Mouse (Mus musculus) monocyte, adult 2 months (primary cell): Measurements from ENCODE around the gene Slc7a14.
"Not testable (repeated sequence)": the region's sequence is repeated elsewhere in the genome, so short reads cannot be mapped to it uniquely, and the experiment has no call there.

Experiments
- DNase-seq, 2 experiments: peaks; one replicate each; pipeline ENCODE4 v3.0.0; 2022; ENCODE audit warnings: low spot score in 2 of 2, low read depth in 1 of 2

The Slc7a14 gene

DNA sequence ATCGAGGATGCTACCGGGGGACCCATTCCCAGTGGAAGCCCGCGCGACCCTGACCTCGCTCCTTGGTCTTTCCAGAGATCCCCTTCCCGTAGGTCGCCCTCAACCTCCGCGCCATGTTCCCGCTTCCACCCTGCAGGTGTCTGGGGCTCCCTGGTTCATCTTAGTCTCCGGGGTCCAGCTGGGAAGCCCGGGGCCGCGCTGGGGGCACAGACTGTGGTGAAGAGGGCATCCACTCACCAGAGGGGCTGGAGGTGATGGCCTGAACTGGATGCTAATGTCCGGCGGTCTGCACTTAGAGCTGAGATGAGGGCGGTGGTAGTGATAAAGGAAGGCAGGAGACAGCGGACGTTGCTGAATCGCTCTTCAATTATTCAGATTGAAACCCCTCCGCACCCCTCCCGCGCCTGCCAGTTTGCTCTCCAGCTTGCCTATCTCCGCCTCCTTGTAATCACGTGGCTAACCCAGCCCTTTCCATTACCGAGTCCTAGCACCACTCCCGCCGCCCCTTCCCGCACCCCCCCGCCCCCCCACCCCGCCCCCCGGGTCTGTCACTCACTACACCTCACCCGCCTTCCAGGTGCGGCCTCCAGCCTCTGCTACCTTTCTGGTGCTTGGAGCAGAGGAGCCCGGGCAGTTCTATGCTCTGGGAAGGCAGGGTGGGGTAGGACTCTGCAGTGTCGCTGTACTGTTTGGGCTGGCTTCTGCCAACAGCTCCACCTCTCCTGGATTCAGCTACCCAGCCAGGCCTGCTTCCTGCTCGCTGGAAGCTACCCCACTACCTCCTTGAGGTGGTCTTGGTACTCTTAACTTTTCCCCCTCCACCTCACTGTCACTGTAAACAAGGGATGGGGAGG lies at the start of gene Slc7a14:
Gene Slc7a14, minus strand, starts transcription at position 445 of the 854 bp plus-strand sequence.
- no peak for DNase-seq

DNA sequence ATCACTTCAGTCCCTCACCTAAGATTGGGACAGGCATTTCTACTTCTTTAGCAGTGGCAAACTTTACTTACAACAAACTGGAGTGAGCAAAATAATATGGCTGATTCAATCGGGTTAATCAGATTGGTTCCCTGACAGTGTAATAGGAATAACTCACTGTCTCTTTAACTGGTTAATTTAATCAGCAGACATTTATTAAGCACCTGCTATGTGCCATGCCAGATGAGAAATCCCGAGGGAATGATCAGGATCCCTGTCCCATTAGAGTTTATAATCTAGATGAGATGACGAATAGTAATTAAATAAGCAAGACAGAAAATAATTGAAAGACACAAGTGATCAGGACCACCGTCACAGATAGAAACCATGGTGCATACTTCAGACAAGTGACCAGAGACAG lies 36.4 kb upstream of the Slc7a14 start:
- no peak for DNase-seq

DNA sequence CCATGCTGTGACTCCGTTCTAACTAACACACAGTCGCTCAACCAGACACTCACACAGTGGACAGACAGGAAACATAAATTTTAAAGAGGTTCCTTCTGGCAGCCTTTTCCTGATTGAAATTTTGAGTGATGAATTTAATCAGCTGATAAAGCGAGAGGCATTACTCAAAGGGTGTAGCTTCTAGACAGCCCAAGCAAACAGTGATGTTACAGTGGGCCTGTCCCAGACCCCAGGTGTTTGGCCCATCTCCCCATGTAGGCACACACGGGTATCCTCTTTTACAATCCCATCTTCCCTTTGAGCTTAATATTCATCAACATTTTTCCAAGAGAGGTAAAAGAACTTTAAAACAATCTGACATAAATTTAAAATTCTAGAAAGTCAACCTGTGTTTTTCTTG lies 35.6 kb upstream of the Slc7a14 start:
- no peak for DNase-seq

DNA sequence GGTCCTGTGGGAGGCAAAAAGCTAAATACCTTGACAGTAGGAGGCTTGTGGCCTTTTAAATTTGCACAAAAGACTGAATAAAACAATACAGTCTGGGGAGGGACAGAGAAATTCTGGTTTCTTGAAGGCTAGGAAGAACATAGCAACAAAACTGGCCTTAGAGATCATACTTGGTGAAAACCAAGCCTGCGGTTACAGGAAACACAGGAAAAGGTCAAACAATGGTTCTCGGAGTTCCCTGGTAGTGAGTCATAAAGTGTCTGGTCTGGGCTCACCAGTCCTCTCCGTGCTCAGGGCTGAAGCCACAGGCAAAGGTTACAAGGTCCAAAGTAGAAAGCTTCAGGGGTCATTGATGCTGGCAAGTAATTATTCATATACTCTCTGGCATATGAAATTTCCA lies 29.1 kb upstream of the Slc7a14 start:
- DNase-seq: no peak

DNA sequence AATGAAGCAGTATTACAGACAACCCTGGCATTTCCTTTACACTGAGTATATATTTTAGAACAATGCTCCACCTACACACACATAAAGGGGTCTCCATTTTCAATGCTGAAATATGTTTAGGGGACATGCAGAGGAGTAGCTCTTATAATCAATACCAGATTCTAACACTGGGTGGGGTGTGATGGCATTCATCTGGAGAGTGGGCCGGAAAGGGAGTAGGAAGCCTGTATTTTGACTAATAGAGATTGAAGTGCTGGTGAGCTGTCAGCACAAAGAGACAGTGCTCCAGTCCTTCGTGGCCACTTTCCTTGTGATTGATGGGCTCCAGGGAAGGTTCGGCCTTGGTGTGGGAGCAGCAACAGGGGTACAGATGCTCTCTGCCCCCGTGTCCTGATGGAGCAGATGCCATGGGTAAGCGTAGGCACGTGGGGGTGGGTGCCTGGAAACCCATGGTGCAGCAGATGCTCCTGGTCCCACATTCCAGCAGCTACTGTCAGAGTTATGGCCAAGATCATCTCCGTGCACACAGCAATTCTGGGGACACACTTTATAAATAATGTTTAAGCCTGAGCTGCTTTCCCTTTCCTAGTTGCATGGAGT lies 18.2 kb upstream of the Slc7a14 start:
- DNase-seq: no peak

DNA sequence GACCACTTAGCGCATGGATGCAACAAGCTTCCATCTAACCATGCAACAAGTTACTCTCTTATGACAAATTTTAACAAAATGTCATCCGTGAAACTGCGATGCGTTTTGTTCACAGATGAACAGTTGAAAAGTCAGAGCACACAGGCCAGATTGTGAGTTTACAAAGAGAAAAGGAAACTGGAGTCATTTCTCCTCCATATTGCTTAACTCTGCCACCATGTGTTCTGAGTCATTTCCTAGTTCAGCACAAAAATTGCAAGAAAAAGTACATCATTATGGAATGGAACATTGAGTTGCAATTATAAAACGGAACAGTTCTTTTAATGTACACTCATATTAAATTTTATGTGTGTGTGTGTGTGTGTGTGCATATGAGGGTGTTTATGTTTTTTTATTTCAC lies 17.6 kb upstream of the Slc7a14 start:
- no peak for DNase-seq

DNA sequence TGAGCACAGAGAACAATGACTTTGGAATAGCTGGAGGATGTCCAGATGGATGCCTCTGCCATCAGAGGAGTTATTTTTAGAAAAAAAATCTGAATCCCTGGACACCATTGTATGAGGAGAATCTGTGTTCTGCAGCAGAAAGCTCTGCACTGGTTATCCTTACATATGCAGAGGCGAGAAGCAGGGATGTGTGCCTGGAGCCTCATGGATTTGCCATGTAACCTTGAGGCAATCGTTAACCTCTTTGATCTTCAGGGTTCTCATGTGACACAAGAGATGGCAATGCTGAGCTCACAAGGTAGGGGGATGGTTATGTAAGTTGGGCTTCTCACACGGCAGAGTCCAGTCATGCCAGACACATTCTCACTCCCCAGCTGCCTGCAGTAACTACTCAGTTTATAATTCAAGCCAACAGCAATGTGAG lies 14.1 kb upstream of the Slc7a14 start:
- no peak for DNase-seq

DNA sequence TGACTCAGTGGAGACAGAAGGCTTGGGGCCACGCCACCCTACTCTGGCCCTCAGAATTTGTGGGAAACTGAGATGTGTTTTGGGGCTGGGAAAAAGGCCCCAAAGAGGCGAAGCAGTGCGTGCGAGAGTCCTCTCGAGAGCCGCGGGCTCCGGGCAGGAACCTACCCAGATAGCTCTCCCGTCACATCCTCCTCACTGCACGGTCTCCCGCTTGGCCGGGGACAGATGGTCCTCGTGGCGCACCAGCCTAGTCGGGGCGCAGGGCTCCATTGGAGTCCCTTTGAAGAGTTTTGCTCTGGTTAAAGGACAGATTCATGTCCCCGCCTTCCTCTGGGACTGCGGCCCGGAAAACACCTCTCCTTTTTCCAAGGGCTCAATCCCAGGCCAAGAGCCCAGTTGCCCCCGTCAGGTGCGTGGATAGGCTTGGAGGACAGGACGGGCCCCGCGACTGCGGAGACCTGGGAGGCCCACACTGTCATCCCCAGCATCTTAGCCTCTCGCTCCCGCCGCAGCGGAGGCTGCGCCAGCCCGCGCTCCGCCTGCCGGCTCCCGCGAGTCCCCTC lies 726 bp downstream of the Slc7a14 start:
- no peak for DNase-seq

DNA sequence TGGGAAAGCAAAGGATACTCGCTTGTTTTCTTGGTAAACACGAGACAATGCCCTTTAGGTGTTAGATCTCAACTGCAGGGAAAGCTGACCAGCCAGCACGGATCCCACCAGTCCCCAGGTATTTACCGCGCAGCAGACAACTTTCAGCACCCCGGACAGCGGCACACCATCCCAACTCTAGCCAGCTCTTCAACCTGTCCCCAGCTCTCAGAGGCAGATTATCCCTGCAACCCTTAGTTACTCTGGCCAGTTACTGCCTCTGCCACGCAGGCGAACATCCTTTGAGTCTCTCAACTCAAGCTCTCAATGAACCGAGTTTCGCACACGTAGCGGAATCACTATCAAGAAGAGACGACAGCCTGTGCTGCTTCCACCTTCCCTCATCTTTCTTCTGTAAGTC lies 1.3 kb downstream of the Slc7a14 start:
- DNase-seq: no peak

DNA sequence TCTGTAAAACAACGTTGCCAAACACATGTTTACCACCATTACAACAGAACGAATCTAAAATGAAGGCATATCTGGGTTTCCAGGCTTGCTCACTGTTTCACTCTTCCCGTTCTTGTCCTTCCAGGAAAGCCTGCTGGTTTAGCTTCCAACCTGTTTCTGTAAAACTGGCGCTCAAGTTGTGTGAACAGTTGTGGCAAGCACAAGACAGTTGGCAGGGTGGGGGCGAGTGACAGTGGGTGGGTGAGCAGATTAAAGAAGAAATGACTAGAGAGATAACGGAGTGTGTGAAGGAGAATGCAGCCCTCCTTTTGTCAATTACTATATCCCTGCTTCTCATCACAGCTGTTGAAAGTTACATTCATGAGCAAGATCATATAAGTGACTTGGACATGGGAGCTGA lies 2.2 kb downstream of the Slc7a14 start:
- DNase-seq: no peak

DNA sequence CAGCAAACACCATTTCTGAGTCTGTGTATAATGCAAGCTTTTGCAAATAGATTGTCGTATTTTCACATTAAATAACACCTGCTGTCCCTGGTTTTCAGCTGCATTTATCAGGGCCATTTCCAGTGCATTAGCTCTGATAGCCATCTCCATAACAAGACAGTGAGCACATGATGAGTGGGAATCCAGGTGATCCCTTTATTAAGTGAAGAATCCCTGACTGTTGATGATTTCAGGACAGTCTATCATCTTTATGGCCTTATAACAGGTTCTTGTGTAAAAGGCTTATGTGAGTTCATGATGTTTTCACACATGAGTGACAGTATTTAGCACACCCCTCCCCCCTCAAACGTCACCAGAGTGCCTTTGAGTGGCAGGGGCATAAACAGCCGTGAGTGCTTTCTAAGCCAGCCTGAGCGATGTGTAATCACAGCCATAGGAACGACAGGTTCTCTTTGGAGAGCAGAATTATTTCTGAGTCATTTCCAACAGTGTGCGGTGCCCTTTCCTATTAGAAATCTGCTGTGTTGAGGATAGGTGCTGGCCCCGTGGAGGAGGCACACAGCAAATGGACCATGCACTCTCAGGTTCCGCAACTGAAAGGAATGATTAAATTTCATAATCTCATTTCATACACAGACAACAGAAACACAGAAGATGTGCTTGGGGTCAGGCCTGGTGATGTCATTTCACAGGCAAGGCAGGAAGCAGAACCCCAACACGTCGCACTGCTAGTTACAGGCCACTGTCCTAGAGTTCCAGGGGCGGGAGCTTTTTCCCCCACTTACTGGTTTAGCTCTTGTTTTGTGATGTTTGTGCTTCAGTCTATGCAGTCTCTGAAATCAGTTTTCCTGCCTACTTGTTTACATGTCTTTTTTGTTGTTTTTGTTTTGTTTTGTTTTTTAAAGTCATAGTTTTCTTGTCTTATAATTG lies 18.2 kb downstream of the Slc7a14 start:
- DNase-seq: no peak

DNA sequence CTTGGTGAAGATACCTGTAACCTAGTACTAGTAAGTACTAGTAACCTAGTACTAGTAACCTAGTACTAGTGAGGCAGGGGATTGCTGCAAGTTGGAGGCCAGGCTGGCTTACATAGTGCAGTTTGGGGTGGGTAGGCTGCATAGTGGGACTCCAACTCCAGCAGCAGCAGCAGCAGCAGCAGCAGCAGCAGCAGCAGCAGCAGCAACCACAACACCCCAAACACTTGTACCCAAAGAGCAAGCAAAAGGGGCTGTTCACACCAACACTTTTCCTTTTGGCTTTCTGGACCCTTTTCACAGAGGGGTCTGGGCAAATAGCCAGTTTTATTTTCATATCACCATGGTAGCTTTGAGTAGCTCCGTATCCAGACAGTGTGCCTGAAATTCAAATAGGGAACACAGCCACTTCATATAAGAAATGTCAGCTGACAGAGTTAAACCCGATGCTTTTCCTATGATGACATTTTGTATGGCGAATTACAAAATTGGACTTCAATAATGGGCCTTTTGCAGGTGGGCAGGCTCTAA lies 22.7 kb downstream of the Slc7a14 start:
- DNase-seq: no peak

DNA sequence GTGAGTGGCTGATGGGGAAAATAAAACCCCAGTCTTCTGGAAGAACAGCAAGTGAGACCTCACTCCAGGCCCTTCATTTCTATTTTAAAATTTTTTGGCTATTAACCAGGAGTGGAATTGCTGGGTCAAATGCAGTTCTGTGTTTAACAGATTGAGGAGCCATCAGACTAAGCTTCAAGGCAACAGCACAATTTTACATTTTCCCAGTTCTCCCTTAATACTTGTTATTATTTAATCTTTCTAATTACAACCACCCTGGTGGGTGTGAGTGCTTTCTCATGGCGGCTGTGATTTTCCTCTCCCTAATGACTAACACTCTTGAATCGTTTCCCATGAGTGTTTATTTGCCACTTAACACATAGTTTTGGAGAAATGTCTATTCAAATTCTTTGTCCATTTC lies 29.1 kb downstream of the Slc7a14 start:
- DNase-seq: no peak

DNA sequence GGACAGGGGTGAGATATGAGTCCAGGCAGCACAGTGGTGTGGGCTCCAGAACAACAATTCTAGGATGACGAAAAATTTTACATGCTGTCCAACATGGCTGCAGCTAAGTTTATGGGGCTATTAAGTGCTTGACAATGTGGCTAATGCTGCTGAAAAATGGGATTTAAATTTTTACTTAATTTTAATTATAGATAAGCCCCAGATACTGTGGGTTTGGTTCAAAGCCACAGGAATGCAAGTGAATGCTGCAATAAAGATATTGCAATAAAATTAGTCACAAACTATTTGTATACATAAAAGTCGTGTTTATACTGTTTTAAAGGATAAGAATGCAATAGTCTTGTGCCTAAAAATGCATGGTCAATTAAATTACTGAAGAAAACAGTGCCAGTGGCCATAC lies 35.3 kb downstream of the Slc7a14 start:
- DNase-seq: no peak

DNA sequence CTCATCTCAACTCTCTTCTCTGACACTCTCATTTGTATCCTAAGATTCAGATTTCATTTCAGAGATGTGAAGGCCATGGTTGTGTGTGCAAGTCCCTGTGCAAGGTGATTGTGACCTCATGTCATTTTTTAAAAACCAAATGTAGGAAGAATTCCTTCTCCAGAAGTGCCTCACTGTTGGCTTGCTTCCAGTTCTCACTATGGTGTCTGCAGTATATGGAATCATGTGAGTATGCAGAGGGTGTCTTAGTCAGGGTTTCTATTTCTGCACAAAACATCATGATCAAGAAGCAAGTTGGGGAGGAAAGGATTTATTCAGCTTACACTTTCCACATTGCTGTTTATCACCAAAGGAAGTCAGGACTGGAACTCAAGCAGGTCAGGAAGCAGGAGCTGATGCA lies 36.9 kb downstream of the Slc7a14 start:
- DNase-seq: not testable (repeated sequence)

DNA sequence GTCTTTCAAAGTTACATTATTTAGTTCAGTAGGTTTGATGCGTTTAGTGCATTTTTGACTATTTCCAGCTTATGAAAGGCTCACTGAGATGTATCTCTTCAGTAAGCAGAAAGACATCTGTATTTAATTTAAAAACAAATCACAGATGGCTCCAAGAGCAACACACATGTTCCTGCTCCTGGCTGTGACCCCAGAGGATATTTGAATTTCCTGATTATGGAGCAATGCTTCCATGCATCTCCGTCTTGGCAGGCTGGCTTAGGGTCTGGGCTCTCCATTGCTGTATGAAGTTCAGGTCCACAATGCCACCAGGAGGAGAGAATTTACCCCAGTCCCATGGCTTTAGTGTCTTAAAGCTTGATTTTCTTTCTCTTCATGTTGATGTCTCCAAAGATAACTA lies 37.5 kb downstream of the Slc7a14 start:
- no peak for DNase-seq

DNA sequence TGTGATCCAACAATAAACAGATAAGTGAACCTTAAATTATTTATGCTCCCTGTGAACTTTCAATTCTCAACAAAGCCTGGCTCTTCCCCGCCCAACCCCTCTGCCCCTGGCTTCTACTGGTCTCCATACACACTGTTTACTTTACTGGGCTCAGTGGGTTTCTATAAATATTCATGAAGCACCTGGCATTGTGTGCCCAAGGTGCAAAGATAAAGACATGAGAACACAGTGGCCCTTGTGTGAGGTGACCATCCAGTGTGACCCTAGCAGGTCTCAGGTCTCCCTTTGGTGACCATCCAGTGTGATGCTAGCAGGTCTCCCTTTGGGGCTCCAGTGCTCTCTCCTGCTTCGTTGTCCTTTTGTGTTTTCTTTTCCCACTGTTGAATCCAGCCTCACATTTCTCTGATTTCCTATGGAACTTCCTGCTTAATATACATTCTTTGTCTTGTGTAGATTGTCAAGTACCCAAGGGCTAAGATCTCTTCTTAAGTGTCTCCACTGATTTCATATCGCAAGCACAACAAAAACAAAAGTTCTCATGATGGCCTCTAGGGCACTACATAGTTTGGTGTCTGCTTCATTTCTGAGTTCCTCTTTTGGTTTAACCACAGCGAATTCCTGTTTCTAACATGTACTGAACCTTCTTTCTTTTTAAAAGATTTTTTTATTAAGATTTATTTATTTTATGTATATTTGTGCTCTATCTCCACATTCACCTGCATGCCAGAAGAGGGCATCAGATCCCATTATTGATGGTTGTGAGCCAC lies 40.4 kb downstream of the Slc7a14 start:
- DNase-seq: no peak

DNA sequence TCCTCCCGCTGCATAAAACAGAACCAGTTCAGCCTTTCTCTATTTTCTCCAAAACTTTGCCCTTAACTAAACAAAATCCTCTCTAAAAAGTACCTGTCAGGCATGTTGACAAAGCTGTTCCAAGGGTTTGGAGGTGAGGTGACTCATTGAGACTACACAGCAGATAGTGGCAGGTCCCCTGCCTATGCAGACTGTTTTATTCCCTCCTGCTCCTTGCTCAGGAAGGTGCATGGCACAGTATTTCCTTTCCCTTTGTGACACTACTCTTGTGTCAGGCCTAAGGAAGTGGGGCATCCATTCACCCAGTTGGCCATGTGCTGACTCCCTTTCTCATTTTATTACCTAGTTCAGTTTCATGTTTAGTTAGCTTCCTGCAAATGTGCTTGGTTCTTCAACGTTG lies 42.3 kb downstream of the Slc7a14 start:
- no peak for DNase-seq

DNA sequence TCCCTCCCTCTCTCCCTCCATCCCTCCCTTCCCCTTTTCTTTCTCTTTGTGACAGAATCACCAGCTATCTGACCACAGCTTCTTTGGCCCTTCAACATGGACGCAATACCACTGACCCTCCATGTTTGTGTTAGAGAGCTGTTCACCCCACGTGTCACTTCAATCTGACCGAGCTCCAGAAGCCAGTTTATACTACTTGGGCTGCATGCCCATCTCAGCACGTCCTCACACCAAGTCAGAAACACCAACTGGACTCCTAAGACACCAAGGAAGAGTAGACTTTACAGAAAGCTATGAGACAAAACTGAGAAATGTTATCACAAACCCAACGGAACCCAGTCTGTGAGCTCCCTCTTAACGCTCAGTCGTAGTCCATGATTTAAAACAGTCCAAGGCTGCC lies 43.2 kb downstream of the Slc7a14 start:
- no peak for DNase-seq

DNA sequence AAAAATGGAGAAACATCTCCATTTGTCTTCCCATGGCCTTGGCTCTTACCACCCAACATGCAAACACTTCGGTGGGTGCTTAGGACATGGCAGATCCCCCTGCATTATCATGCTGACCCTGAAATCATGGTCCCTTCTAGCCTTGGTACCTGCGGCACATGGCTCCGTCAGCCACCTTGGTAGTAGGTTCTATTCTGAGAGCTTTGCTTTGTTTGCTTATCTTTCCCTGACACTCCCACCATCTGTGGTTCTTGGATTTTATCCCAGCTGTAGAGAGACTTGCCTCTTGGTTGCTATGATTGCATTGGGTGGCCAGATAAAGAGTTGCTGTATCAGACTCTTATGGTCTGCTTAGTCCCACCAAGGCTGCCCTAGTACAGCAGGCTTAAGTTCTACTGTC lies 46.6 kb downstream of the Slc7a14 start:
- DNase-seq: no peak
